ENCODE assay signal across 16 mouse cellular contexts in the genomic region with DNA sequence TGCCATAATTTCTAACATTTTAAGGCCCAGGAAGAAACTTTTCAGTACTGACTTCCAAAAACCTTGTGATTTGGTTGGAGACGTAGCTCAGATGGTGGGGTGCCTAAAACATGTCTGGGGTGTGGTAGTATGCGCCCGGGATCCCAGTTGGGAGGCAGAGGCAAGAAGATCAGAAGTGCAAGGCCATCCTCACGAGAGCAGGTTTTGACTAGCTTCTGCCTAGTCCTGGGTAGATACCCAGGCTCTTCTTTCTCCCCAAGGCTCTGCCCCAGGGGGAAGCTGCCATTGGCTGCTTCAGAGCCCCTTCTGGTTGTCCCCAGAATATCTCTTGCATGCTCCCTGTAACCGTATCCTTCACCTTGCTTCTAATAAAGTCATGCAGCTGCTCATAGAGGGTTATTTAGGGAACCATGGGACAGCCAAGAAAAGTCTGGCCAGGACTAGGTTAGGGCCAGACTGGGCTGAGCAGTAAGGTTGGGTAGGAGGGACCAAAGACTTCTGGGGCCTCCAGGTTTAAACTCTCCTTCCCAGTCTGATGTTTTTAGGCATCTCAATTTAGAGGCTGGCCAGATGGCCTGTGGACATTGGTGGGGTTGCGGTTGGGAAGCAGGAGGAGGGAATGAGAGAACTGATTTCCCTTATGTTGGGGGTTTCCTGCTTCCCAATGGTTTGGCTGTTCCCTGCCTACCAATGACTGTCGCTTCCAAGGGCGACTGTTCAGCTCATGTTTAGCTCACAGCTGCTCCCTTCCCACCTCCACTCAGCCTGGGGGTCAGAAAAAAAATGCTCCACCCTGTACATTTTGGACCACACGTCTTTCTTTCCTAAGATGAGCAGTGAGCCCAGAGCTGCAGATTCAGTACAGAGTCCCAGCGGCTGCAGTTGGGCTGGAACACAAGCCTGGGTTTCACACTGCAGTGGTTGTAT. TPM values are rescaled to one million over a fixed set of nuclear protein-coding genes. Genes with fewer than 3 reads are reported as not detected.
DNase-seq lines count a peak whose midpoint lies in the region; ATAC-seq and TF ChIP-seq lines count a peak whose summit lies in the region.
"Had no signal": no experiment of that assay in that cellular context is flagged by ENCODE, and none has a peak within 500 bp of the region (broad histone marks: within the 10 kb centered on the region; RNA-seq: fewer than 3 reads in every experiment).

No protein-coding gene starts in this region.

- no peak for ATAC-seq in hindbrain, embryonic 14.5 days (ENCODE audit: low FRiP score)
- no peak for ATAC-seq in liver, embryonic 15.5 days (ENCODE audit: insufficient read depth)
- ATAC-seq: activated CD4-positive, CD25-positive, alpha-beta regulatory T cell, adult 4 months; hindbrain, embryonic 16.5 days had no signal

- intact Hi-C loops in left cerebral cortex, adult 2 months (cut with DNase I) = no loop called here

- peaks cover 36% of the 10 kb centered on the region for H3K4me1 ChIP-seq in cerebellum, adult 2 months (ENCODE audit: control insufficient read depth, insufficient read depth, low read length)
- no peaks in the 10 kb centered on the region for H3K4me1 ChIP-seq in hindbrain, embryonic 10.5 days (replicated peaks)
- H3K4me1 ChIP-seq in hindbrain, embryonic 14.5 days (replicated peaks; ENCODE audit: control insufficient read depth, insufficient read depth, low read length) = peaks cover under 1% of the 10 kb centered on the region; the same call in 1 of the 2 replicates
- peaks cover 50% of the 10 kb centered on the region for H3K4me1 ChIP-seq in liver, embryonic 15.5 days (replicated peaks)

- no peak for TF ChIP-seq CTCF in cerebellum, adult 2 months (IDR thresholded peaks at IDR 0.05; ENCODE audit: borderline replicate concordance, insufficient read depth, low read depth, low read length)
- TF ChIP-seq CTCF in left cerebral cortex, adult 2 months (IDR thresholded peaks at IDR 0.05) = no peak

- H3K9ac ChIP-seq in hindbrain, embryonic 14.5 days = no peak overlapping the region
- H3K9ac ChIP-seq in liver, embryonic 15.5 days = no peak overlapping the region; the same call in 1 of the 2 replicates
- H3K9ac ChIP-seq: kidney, embryonic 15.5 days; midbrain, embryonic 12.5 days; neural tube, embryonic 13.5 days had no signal

- TF ChIP-seq POLR2A in cerebellum, adult 2 months (IDR thresholded peaks at IDR 0.05; ENCODE audit: borderline replicate concordance, insufficient read depth, low read length) = no peak

- H3K4me2 ChIP-seq in hindbrain, embryonic 14.5 days (replicated peaks) = no peak overlapping the region
- H3K4me2 ChIP-seq in liver, embryonic 15.5 days = peak overlapping the region; percentile 51; the same call in 1 of the 2 replicates
- H3K4me2 ChIP-seq: kidney, embryonic 15.5 days; midbrain, embryonic 12.5 days; neural tube, embryonic 13.5 days had no signal

- H3K4me3 ChIP-seq in cerebellum, adult 2 months (replicated peaks; ENCODE audit: insufficient read depth, low read depth, low read length) = no peak overlapping the region
- H3K4me3 ChIP-seq in hindbrain, embryonic 10.5 days = no peak overlapping the region
- no peak overlapping the region for H3K4me3 ChIP-seq in hindbrain, embryonic 14.5 days (replicated peaks; ENCODE audit: low read length)
- no peak overlapping the region for H3K4me3 ChIP-seq in liver, embryonic 15.5 days (replicated peaks)
- no peak overlapping the region for H3K4me3 ChIP-seq in left cerebral cortex, adult 2 months
- H3K4me3 ChIP-seq: kidney, embryonic 15.5 days; midbrain, embryonic 12.5 days; neural tube, embryonic 13.5 days had no signal

- 20% methylated on average over 10 of the region's 10 CpGs for WGBS in cerebellum, adult 2 months
- WGBS in hindbrain, embryonic 10.5 days = 88% methylated on average over 10 of the region's 10 CpGs
- WGBS in hindbrain, embryonic 14.5 days = 91% methylated on average over 10 of the region's 10 CpGs
- WGBS in liver, embryonic 15.5 days (ENCODE audit: insufficient replicate concordance) = 74% methylated on average over 10 of the region's 10 CpGs

- peak in 1 of 2 experiments; percentile 32 for DNase-seq in cerebellum, adult 2 months
- DNase-seq in cerebellum, postnatal 10 days = no peak
- no peak for DNase-seq in hindbrain, embryonic 10.5 days (ENCODE audit: low spot score)
- DNase-seq in hindbrain, embryonic 14.5 days (ENCODE audit: low spot score) = no peak
- DNase-seq in gastrocnemius, postnatal 10 days = peak; percentile 27
- no peak for DNase-seq in layer of hippocampus, postnatal 25 days (ENCODE audit: extremely low spot score in 1 of 2, low spot score in 1 of 2)
- DNase-seq in left cerebral cortex, adult 2 months (ENCODE audit: extremely low spot score in 1 of 2, low spot score in 2 of 2) = no peak
- DNase-seq: cerebellum, adult 11 months; thymus, adult 18-20 months had no signal

- no peaks in the 10 kb centered on the region for H3K9me3 ChIP-seq in hindbrain, embryonic 10.5 days
- H3K9me3 ChIP-seq in hindbrain, embryonic 14.5 days (ENCODE audit: control insufficient read depth, low read length) = no peaks in the 10 kb centered on the region
- no peaks in the 10 kb centered on the region for H3K9me3 ChIP-seq in liver, embryonic 15.5 days (replicated peaks)
- H3K9me3 ChIP-seq: G1E; kidney, embryonic 15.5 days; midbrain, embryonic 12.5 days; neural tube, embryonic 13.5 days had no signal

- no peaks in the 10 kb centered on the region for H3K27me3 ChIP-seq in cerebellum, adult 2 months (ENCODE audit: control insufficient read depth, insufficient read depth, low read length)
- H3K27me3 ChIP-seq in hindbrain, embryonic 10.5 days (ENCODE audit: insufficient read depth, poor library complexity, severe bottlenecking) = no peaks in the 10 kb centered on the region
- H3K27me3 ChIP-seq in hindbrain, embryonic 14.5 days (ENCODE audit: control insufficient read depth, insufficient read depth, low read length) = no peaks in the 10 kb centered on the region
- no peaks in the 10 kb centered on the region for H3K27me3 ChIP-seq in liver, embryonic 15.5 days
- H3K27me3 ChIP-seq: kidney, embryonic 15.5 days; midbrain, embryonic 12.5 days; neural tube, embryonic 13.5 days had no signal

- H3K27ac ChIP-seq in cerebellum, adult 2 months (ENCODE audit: insufficient read depth, low read length) = peak overlapping the region; percentile 70
- peak overlapping the region; percentile 5; the same call in 1 of the 2 replicates for H3K27ac ChIP-seq in hindbrain, embryonic 10.5 days
- H3K27ac ChIP-seq in hindbrain, embryonic 14.5 days = no peak overlapping the region
- peak overlapping the region; percentile 64 for H3K27ac ChIP-seq in liver, embryonic 15.5 days (replicated peaks)
- no peak overlapping the region for H3K27ac ChIP-seq in left cerebral cortex, adult 2 months
- H3K27ac ChIP-seq: kidney, embryonic 15.5 days; midbrain, embryonic 12.5 days; neural tube, embryonic 13.5 days had no signal

- peaks cover 51% of the 10 kb centered on the region for H3K36me3 ChIP-seq in hindbrain, embryonic 10.5 days
- H3K36me3 ChIP-seq in hindbrain, embryonic 14.5 days (replicated peaks; ENCODE audit: control insufficient read depth, insufficient read depth) = peaks cover 36% of the 10 kb centered on the region
- H3K36me3 ChIP-seq in liver, embryonic 15.5 days (replicated peaks) = peaks cover 40% of the 10 kb centered on the region

RNA-seq across cellular contexts. Expression of a gene that starts 21.6 kb away (rescaled TPM):
- polyA plus RNA-seq in cerebellum, adult 2 months (2012; rRNA removed) = 14.7 and 16.8 TPM in 2 replicates
- polyA plus RNA-seq in hindbrain, embryonic 10.5 days (2016; fragmentation: Nextera tagmentation; extraction: Ambion mirVana) = 36.5 and 44.1 TPM in 2 replicates
- polyA plus RNA-seq in hindbrain, embryonic 14.5 days (2014; fragmentation: Nextera tagmentation; extraction: Ambion mirVana) = 22.9 and 23.6 TPM in 2 replicates
- total RNA-seq in gastrocnemius, postnatal 10 days (2021) = 10 to 100 TPM in 1 of 2 experiments, 1 to 10 TPM in 1; 9.6 to 13.3 TPM
- 13.7 and 14.8 TPM in 2 replicates for polyA plus RNA-seq in liver, embryonic 15.5 days (2015; fragmentation: Nextera tagmentation; extraction: Ambion mirVana)
- 10 to 100 TPM; 10.8 to 12.6 TPM for total RNA-seq in layer of hippocampus, postnatal 25 days (2021)
- 10 to 100 TPM; 13.6 to 15.6 TPM for total RNA-seq in left cerebral cortex, adult 2 months (2021)

RNA-seq across cellular contexts. Expression of a gene that starts 22.7 kb away (rescaled TPM):
- 471 and 489 TPM in 2 replicates for polyA plus RNA-seq in cerebellum, adult 2 months (2012; rRNA removed)
- 33.0 and 37.9 TPM in 2 replicates for polyA plus RNA-seq in hindbrain, embryonic 10.5 days (2016; fragmentation: Nextera tagmentation; extraction: Ambion mirVana)
- polyA plus RNA-seq in hindbrain, embryonic 14.5 days (2014; fragmentation: Nextera tagmentation; extraction: Ambion mirVana) = 77.6 and 83.0 TPM in 2 replicates
- 1,000 to 10,000 TPM; 1,073 to 1,245 TPM for total RNA-seq in gastrocnemius, postnatal 10 days (2021)
- 22.2 and 24.3 TPM in 2 replicates for polyA plus RNA-seq in liver, embryonic 15.5 days (2015; fragmentation: Nextera tagmentation; extraction: Ambion mirVana)
- 100 to 1,000 TPM; 348 to 370 TPM for total RNA-seq in layer of hippocampus, postnatal 25 days (2021)
- total RNA-seq in left cerebral cortex, adult 2 months (2021) = 100 to 1,000 TPM; 379 to 387 TPM

RNA-seq across cellular contexts. Expression of a gene that starts 50.3 kb away (rescaled TPM):
- 83.6 and 88.3 TPM in 2 replicates for polyA plus RNA-seq in cerebellum, adult 2 months (2012; rRNA removed)
- polyA plus RNA-seq in hindbrain, embryonic 10.5 days (2016; fragmentation: Nextera tagmentation; extraction: Ambion mirVana) = 39.4 and 48.8 TPM in 2 replicates
- polyA plus RNA-seq in hindbrain, embryonic 14.5 days (2014; fragmentation: Nextera tagmentation; extraction: Ambion mirVana) = 66.2 and 66.8 TPM in 2 replicates
- total RNA-seq in gastrocnemius, postnatal 10 days (2021) = 100 to 1,000 TPM; 137 to 157 TPM
- polyA plus RNA-seq in liver, embryonic 15.5 days (2015; fragmentation: Nextera tagmentation; extraction: Ambion mirVana) = 20.4 and 23.8 TPM in 2 replicates
- 10 to 100 TPM; 48.7 to 53.0 TPM for total RNA-seq in layer of hippocampus, postnatal 25 days (2021)
- total RNA-seq in left cerebral cortex, adult 2 months (2021) = 10 to 100 TPM; 46.2 to 51.8 TPM

RNA-seq across cellular contexts. Expression of a gene that starts 51.8 kb away (rescaled TPM):
- 24.3 and 30.9 TPM in 2 replicates for polyA plus RNA-seq in cerebellum, adult 2 months (2012; rRNA removed)
- 5.9 and 12.2 TPM in 2 replicates for polyA plus RNA-seq in hindbrain, embryonic 10.5 days (2016; fragmentation: Nextera tagmentation; extraction: Ambion mirVana)
- polyA plus RNA-seq in hindbrain, embryonic 14.5 days (2014; fragmentation: Nextera tagmentation; extraction: Ambion mirVana) = 98.1 and 125 TPM in 2 replicates
- total RNA-seq in gastrocnemius, postnatal 10 days (2021) = not detected
- polyA plus RNA-seq in liver, embryonic 15.5 days (2015; fragmentation: Nextera tagmentation; extraction: Ambion mirVana) = 0.06 TPM in 1 of 2 replicates, not detected in the other
- total RNA-seq in layer of hippocampus, postnatal 25 days (2021) = 10 to 100 TPM; 10.9 to 12.4 TPM
- 10 to 100 TPM; 20.6 to 21.8 TPM for total RNA-seq in left cerebral cortex, adult 2 months (2021)
- total RNA-seq: G1E had no signal
- polyA plus RNA-seq: G1E had no signal

Comparison
In these comparisons a context has a peak if more than half of its experiments do, and no peak if none do; other contexts are left out.
1. H3K27ac ChIP-seq: peak in cerebellum, adult 2 months (single experiment), hindbrain, embryonic 10.5 days (single experiment) and liver, embryonic 15.5 days (single experiment); none in hindbrain, embryonic 14.5 days (single experiment) and left cerebral cortex, adult 2 months (single experiment).